Mouse (Mus musculus) adrenal gland, adult 2 months (tissue): ENCODE results near the gene Muc13. TPM values are rescaled to one million over a fixed set of nuclear protein-coding genes. Genes with fewer than 3 reads are reported as not detected.

Experiments
- DNase-seq: peaks from one replicate; pipeline ENCODE4 v3.0.0; 2021
- polyA plus RNA-seq: library from polyadenylated mRNA; depleted of rRNA; stranded (reverse); fragments of >200 nt; gene quantifications from 2 replicates; pipeline ENCODE4 v1.2.3, GENCODE M21; 2012
- total RNA-seq, 2 experiments: library from RNA; stranded (reverse); gene quantifications; 2 replicates each; pipeline ENCODE4 v1.2.3; 2021

The Muc13 gene
- total and polyA plus RNA-seq, 3 experiments, result 0.06 TPM; not detected in 2

DNA sequence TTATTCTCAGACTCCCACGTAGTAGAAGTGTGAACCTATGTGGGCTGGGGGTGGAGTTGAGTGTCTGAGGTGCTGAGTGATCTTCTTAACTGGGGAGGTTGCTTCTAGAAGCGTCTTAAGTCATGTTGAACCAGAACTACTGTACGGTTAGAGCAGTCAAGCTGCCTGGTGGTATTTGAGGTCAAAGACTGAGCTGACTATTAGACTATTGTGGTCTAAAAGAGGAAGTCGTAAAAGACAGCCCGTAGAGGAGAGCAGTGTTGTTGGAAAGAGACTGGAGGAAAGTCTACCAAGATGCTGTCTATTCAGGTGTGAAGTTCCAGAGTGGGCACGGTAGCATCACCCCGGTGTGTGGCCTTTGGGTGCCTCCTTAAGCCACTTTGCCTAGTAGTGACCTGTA, 24.0 kb upstream of the Muc13 start:
- no peak for DNase-seq

DNA sequence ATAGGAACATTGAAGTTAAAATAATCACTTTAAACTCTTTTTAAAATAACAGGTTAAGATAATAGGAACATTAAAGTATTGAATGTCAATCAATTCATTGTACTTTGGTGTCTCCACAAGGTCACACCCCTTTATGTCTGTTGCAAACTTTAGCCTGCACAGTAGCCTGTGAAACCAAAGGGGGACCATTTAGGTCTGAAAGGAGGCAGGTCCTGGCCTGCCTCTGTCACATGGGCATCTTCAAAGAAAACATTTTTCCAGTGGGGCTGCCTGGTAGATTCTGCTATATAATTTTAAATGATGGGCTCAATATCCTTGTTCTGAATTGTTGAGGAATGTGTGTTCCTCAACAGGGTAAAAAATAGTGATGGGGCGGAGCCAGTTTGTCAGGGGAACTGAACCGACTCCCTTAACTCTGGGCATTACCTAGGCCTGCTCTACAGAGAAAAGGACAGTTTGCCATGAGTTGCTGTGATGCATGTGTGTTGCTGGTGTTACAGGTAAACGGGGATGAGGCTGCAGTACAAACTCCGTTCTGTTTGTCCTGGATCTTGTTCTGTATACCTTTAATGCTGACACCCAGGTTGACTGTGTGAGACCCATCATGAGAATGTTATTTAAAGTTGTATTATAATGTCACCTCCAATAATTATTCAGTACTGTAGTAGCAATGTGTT, 22.9 kb upstream of the Muc13 start:
- DNase-seq, result no peak

DNA sequence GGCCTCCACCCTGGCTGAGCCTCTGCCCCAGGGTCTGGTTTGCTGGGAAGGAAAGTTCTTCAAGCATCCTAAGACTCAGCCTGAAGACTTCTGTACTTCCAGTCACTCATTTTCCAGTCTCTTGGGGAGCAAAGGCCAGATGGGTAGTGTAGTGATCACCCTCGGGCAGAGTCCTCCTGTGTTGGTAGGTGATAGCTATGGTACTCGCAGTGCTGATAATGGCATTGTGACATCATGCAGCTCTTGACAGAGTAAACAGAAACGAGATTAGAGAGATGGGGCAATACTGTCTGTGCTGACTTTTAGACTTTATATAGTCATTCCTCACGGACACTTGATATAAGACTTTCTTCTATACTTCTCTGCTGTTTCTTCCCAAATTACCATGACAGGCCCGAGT, 21.0 kb upstream of the Muc13 start:
- DNase-seq, result no peak

DNA sequence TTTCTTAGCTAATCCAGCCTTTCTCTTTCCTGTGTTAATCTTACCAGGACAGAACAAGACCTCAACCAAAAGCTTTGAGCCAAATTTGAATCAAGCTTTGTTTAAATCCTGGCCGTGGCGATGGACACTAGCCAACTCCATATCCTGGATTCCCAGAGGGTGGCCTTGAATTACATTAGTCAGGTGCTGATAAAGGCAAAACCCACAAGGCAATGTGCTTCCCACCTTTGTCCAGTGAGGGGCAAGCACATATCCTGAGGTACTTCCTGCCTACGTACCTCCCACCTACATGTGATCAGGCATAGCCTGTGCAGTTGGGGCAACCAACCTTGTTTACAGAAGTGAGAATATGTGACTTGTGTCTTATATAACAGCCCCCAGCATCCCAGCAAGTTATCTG, 18.9 kb upstream of the Muc13 start:
- peak; percentile 61 for DNase-seq

DNA sequence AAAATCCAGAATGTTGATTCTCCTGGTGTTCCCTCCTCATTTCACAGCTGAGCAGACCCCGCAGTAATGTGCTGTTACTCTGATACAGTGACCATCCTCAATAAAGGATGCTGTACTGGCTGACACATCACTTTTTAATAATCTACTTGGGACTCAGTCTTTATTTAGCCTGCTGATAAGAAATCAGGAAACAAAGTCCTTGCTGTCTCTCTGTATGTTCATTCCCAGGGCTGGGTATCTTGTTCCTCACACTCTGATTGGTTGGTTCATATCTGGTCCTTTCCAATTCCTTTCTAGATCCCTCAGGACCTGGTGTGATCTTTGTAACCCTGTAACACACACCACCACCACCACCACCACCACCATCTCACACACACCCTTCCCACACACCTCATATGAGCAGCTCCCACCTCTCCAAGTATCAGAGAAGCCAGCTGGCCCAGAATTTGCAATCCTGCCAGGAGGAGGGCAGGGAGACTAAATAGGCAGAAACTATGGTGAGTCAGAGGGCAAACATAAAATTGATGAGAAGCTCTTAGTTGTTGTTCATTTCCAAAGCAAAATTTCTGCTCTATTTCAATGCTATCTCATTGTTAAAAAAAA, 18.0 kb upstream of the Muc13 start:
- peak; percentile 54 for DNase-seq

DNA sequence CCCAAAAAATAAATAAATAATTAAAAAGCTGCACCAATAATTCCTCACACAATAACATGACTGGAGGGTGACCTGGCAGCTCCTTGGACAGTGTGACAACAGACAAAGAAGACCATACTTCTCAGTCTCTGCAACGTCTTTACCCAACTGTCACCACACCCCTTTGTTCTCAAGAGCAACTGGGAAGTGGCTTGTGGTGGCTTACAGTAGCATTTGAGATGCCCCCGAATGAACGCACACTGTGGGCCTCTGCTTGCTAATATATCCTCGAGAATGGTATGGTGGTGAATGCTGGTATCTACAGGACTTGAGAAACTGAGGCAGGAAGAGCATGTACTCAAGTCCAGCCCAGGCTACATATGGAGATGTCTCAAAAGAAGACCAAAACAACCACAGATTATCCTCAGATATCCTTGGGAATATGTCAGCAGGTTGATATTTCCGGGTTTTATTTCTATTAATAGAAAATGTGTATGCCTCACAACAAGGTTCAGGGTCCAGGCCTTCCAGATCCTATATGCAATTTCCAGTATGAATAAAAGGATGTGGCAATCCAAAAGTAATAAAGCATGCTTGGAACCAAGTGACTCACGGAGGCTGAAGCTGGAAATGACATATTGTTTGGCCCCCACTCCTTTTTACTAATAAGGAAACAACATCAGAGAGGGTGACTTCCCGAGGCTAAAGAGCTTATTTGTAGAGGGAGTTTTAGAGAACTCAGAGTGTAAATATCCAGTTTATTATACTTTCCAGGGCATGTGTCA, 16.9 kb upstream of the Muc13 start:
- DNase-seq, result peak; percentile 23

DNA sequence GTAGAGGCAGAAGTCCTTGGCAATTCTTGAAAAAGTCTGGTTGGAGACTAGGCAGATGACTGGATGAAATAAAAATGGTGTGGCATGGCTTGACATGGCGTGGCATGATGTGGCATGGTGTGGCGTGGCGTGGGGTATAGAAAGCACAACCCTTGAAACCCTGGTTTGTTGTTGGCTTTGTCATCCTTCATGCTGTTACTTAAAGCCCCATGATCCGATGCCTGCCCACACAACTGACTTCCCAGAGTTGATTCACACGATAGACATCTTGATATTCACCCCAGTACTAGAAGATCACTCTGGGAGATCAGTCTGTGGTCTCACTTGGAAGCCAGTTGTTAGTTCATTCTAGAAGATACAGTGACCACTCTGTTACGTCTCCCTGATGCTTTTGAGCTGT, 16.2 kb upstream of the Muc13 start:
- no peak for DNase-seq

DNA sequence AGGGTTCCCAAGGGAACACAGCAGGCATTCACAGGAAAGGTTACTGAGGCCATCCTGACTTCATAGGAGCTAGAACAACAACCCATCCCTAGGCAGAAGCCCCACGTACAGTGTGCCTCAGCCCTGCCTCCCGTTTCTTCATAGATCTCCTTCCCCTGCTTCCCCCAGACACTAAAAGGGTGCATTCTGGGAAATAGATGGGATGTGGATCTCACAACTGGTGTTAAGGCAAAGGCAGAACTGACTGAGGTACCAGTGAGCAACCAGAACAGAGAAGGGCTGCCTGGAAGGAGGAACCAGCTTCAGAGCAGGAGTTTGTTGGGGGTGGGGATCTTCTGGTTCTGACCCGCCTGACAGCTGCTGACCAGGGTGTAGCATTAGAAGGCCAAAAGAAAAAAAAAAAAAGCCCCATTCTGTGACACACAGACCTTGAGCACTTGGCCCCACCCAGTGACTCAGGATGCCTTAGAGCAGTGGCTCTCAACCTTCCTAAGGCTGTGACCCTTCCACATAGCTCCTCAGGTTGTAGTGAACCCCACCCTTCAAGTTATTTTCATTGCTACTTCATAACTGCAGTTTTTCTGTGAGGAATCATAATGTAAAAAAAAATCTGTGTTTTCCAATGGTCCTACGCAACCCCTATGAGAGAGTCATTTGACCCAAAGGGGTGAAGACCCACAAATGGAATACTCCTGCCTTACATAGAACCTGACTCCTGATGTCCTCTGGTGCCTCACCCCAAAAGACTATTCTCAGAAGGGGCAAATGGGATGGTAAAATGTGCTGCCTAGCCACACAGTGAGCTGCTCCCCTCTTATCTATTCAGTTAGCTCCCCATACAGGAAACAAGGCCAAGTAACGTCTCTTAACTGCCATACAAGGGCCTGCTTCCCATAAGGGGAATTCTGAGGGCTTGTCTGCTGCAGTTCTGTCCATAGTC, 11.8 kb upstream of the Muc13 start:
- peak; percentile 82 for DNase-seq

DNA sequence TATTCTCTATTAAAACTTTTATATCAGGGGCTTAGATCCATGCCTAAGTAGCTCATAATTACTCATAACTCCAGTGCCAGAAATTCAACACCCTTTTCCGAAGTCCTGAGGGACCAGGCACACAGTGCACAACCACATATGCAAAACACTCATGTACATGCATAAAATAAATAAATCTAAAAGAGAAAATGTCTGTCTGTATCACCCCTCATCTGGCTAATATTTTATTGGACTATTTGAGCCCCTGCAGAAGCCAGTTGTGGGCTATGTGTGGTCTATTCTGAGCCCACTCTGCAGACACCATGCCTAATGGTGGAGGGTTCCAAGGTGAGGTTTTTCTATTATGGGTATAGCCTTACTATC, 11.1 kb upstream of the Muc13 start:
- no peak for DNase-seq

DNA sequence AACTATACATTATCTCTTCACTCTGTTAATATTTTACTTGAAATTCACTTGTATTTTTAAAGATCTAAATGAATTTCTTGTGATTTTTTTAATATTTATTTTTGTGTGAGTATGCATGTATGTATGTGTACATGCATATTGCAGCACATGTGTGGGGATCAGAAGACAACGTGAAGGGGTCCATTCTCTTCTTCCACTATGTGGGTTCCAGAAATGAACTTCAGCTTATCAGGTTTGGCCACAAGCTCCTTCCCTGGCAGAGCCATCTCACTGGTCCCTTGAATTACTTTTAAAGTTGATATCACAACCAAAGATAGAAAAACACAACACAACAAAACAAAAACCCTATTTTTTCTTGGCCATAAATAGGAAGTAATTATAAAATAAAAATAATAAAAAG, 9.3 kb upstream of the Muc13 start:
- no peak for DNase-seq

DNA sequence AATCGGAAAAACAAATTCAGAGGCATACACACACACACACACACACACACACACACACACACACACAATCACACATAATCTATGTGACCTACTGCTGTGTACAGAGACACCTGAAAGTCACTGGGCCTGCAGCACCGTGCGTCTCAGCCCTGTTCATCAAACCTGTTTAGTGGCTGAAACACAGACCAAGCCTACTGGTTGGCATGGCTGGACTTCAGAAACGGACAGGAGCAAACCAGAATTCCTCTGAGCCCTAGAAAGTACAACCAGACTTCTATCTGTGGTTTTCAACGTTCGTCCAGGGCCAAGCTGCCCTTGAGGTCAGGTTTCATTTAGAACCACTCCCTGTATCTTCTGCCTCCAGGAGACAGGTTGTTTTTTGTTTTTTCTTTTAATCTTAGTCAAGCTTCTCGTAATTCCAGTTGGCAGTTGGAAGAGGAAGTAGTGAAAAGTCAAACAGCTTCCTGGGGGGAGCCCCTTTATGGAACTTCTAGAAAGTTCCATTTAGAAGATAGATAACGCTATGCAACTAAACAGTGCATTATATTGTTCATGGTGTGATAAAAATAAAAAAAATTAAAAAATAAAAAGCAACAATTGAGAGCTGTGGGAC, 8.6 kb upstream of the Muc13 start:
- no peak for DNase-seq

DNA sequence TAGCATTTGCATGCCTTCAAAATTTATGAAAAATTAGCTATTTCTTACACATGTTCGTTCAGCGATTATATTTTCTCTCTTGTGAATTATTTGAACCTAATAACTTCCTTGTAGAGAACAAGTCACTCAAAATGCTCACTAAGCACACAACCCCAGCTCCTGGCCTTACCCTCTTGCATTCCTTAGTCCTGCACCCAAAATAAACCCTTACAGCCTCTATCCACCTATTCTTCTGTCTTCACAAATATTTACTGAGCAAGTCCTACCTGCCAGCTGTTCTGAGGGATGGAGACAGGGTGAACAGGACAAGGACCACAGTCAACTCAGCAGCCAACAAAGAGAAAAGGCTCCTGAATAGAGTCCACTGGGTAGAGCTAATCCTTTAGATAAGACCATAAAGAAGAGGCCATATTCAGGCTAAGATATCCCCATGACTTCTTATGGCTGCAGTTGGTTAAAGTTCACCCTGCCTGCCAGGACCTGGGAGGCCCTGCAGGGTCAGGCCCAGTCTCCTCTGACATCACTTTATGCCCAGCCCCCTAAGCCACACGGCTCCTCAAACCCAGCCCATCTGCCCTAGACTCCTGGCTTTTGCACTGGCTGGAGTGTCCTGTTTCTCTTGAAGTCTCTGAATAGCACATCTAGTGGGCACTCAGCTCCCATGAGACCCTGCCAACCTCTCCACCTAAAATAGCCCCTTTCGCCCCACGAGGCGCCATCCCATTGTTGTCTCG, 7.0 kb upstream of the Muc13 start:
- DNase-seq, result no peak

DNA sequence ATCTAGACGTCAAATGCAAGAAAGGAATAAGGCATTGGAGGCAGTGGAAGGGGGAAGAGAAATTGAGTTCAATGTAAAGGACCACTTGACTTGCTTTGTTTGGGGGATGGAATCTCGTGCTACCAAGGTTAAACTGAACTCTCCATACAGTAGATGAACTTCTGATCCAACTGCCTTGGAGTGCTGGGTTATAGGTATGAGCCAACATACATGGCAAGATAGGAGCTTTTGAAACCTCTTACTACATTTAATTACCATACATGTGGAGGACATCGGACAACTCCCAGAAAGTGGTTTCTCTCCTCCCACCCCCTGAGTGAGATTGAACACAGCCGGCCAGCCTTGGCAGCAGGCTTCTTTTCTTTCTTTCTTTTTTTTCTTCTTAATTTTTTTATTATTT, 1.3 kb downstream of the Muc13 start:
- DNase-seq, result no peak

DNA sequence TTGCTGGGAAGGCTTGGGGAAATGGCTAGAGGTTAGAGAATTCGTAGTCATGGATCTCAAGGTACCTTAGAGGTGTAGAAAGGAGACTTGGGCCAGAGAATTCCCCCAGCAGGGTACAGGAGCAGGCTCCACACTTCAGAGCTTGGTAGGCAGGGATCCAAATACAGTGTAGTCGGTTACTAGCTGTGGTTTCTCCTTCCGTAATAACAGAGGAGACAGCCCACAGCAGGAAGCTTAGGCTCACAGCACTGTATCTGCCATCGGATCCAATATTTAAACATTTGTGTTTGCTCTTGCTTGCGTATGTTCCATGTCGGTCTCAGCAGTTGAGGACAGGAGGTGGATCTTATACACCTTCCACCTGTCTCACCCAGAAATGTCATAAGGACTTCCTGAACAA, 2.0 kb downstream of the Muc13 start:
- no peak for DNase-seq

DNA sequence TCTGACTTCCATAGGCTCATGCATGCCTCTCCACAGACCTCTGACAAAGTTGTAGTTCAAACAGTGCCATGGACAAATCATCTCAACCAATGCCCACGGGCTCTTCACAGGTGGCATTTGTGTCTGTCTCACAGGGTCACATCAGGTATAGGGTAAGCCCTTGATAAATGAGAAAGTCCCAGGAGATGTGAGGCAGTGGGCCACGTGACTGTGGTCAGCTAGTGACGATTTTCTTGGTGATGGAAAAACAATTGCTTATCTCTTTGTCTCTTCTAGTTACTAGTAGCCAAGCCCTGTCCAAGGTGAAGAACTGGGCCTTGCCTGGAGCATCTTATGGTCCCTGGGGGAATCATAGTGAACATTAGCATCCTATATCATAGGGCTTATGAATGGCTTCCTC, 2.9 kb downstream of the Muc13 start:
- DNase-seq, result no peak

DNA sequence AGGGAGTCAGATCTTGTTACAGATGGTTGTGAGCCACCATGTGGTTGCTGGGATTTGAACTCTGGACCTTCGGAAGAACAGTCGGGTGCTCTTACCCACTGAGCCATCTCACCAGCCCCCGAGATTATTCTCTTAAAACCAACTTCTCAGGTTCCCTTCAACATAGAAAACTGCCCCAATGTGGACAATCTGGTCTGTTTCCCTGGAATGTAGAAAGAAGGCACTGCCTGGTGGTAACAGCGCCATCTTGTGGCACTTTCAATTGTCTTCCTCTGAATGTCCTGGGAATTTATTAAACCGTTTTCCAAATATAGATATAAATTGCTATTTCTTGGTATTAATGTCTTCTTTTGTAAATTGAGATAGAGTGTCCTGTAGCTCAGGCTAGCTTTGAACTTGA, 4.0 kb downstream of the Muc13 start:
- DNase-seq, result peak; percentile 43

DNA sequence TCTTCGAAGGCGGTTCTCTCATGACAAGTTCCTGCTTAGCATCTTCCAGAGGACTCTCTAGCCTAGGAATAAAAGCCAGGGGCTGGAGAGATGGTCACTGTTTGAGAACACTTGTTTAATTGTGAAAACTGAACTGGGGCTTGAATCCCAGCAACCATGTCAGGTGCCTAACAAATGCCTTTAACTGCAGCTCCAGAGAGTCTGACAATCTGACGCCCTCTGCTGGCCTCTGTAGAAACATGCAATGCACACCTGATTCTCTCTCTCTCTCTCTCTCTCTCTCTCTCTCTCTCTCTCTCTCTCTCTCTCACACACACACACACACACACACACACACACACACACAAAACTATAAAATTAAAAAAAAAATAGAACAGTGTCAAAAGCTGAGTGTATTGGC, 16.2 kb downstream of the Muc13 start:
- DNase-seq, result no peak

DNA sequence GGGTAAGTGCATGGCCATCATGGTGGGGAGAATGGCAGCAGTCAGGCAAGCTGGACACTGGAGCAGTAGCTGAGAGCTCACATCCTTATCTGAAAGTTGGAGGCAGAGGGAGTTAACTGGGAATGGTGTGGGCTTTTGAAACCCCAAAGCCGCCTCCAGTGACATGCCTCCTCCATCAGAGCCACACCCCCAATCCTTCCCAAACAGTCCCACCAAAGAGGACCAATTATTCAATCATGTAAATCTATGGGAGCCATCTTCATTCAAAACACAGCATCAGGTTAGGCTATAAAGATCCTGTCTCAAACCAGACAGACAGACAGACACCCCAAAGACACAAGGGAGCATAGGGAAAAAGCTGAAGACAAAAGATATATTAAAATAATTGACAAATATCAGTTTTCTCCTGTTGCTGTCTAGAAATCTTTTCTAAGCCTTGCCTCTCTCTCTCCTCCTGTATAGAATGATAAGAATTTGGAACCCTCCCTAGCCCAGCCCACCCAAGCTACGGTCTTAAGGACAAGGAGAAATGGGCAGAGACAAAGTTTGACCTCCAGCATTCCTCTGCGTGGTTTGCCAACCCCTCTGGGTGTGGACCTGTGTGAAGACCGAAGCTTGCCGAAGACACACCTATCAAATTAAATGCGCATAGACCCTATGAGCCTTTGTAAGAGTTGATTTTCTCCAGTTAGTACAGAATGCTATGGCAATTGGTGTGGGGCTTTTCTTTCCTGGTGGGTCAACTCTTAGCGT, 24.8 kb downstream of the Muc13 start:
- DNase-seq, result no peak

DNA sequence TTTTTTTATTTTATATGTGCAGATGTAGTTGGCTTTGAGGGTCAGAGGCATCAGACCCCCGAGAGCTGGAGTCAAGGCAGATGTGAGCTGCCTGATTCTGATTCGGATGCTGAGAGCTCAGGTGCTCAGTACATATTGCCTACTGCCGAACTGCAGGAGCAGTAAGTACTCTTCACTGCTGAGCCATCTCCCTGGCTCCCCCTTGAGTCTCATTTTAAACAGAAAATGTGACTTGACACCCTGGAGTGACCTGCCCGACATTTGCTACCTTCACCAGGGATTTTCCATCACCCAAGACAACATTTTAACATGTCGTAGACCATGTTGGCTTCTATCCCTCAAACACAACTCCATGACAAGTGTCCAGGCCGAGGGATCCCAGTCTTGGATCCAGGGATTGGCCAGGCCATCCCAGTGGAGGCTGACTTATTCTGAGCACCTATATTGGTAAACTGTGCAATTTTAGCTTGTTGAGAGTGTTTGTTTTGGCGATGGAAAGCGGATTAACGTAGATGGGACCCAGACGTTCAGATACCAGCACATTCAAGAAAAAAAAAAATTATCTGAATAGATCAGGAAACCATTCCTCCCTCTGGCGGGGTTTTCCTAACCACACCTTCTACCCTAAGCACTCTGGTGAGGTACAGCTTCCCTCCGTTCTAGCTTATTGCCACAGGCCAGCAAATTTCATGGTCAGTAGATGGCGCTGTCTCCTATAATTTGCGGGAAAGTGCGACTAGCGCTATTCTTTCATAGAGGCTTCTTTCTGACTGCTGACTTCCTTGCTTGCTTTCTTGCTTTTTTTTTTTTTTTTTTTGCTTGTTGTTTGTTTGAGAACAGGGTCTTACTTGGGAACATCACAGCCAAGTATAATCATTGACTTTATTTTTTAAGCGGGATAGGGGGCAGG, 26.7 kb downstream of the Muc13 start:
- DNase-seq, result peak; percentile 84
